Mouse (Mus musculus) MEL (cell line): ENCODE results near the gene Vsig10.

Experiments used
- CTCF ChIP-seq, 3 experiments: IDR thresholded peaks in 2 of 3; conservative IDR thresholded peaks in 1 of 3; 2 replicates each; pipeline ENCODE4 v1.5.1; 2011 to 2012; ENCODE audit warnings: low read length in 3 of 3, low read depth in 2 of 3, mild to moderate bottlenecking in 2 of 3, improper control_type of control experiment in 1 of 3, inconsistent platforms in 1 of 3, mixed read lengths in 1 of 3, moderate library complexity in 1 of 3; ENCODE audit not compliant: control insufficient read depth in 1 of 3, insufficient read depth in 1 of 3, poor library complexity in 1 of 3, severe bottlenecking in 1 of 3
- E2F4 ChIP-seq: IDR thresholded peaks from 2 replicates; pipeline ENCODE4 v1.6.1; 2011; ENCODE audit warnings: low read depth, low read length, improper control_type of control experiment, borderline replicate concordance
- EP300 ChIP-seq, 2 experiments: IDR thresholded peaks; 2 replicates each; pipeline ENCODE4 v1.6.1; 2011; ENCODE audit warnings: improper control_type of control experiment in 2 of 2, low read length in 2 of 2, low read depth in 1 of 2, mild to moderate bottlenecking in 1 of 2
- MAFK ChIP-seq: IDR thresholded peaks from 2 replicates; pipeline ENCODE4 v1.6.1; 2011; ENCODE audit warnings: low read depth, mild to moderate bottlenecking, low read length, improper control_type of control experiment, borderline replicate concordance
- MAX ChIP-seq: IDR thresholded peaks from 2 replicates; pipeline ENCODE4 v1.6.1; 2011; ENCODE audit warnings: low read length, improper control_type of control experiment
- POLR2A ChIP-seq, 2 experiments: IDR thresholded peaks; 2 replicates each; pipeline ENCODE4 v1.6.1; 2011 to 2012; ENCODE audit warnings: low read length in 2 of 2, mild to moderate bottlenecking in 2 of 2, control low read depth in 1 of 2, improper control_type of control experiment in 1 of 2, low read depth in 1 of 2, moderate library complexity in 1 of 2; ENCODE audit not compliant: control insufficient read depth in 1 of 2, insufficient read depth in 1 of 2, poor library complexity in 1 of 2
- RAD21 ChIP-seq: IDR thresholded peaks from 2 replicates; pipeline ENCODE4 v1.6.1; 2011; ENCODE audit warnings: mild to moderate bottlenecking, low read depth, low read length, improper control_type of control experiment
- SMC3 ChIP-seq: IDR thresholded peaks from 2 replicates; pipeline ENCODE4 v1.6.1; 2011; ENCODE audit warnings: low read depth, low read length, improper control_type of control experiment
- ZC3H11A ChIP-seq: IDR thresholded peaks from 2 replicates; pipeline ENCODE4 v1.6.1; 2012; ENCODE audit warnings: low read depth, mild to moderate bottlenecking, inconsistent platforms, low read length, improper control_type of control experiment
- ZNF384 ChIP-seq: IDR thresholded peaks from 2 replicates; pipeline ENCODE4 v1.6.1; 2012; ENCODE audit warnings: low read depth, mild to moderate bottlenecking, inconsistent platforms, low read length, improper control_type of control experiment

GRCm38 (mm10) chr5:117376331-117376761 is 57.5 kb downstream of the Vsig10 start:
- TF ChIP-seq POLR2A (IDR thresholded peaks at IDR 0.05; ENCODE audit: control insufficient read depth in 1 of 2, insufficient read depth in 1 of 2, low read depth in 1 of 2, low read length in 2 of 2, poor library complexity in 1 of 2), result no peak; a peak in 1 of 4 replicates
- no peak for TF ChIP-seq SMC3
- TF ChIP-seq CTCF (IDR thresholded peaks at IDR 0.05 in 2 of 3, conservative IDR thresholded peaks at IDR 0.05 in 1 of 3; ENCODE audit: control insufficient read depth in 1 of 3, insufficient read depth in 1 of 3, low read depth in 2 of 3, low read length in 3 of 3, poor library complexity in 1 of 3, severe bottlenecking in 1 of 3), result no peak
- TF ChIP-seq MAX, result no peak
- no peak for TF ChIP-seq ZNF384
- TF ChIP-seq MAFK, result no peak
- TF ChIP-seq RAD21, result no peak
- TF ChIP-seq ZC3H11A, result no peak
- no peak for TF ChIP-seq E2F4
- no peak for TF ChIP-seq EP300 (IDR thresholded peaks at IDR 0.05; ENCODE audit: low read depth in 1 of 2, low read length in 2 of 2)
